Mouse (Mus musculus) midbrain, postnatal 0 days (tissue): ENCODE data around the gene Tpcn1. TPM values are rescaled to one million over a fixed set of nuclear protein-coding genes. Genes with fewer than 3 reads are reported as not detected.

ENCODE experiments used
- ATAC-seq: fragments of 200-750 bp; cut with Nextera tagmentation; 2 replicates; pipeline ENCODE4 v1.8.0; 2017; ENCODE audit warnings: moderate number of reproducible peaks, mild to moderate bottlenecking, moderate TSS enrichment, moderate library complexity; ENCODE audit not compliant: low FRiP score
- DNase-seq: peaks from one replicate; pipeline ENCODE4 v3.0.0-alpha.2; 2015; ENCODE audit warnings: low spot score
- H3K27ac ChIP-seq: fragments of 300-500 bp; sonication (generic); 2 replicates; pipeline ENCODE4 v1.5.1; 2014; ENCODE audit warnings: low read depth, mild to moderate bottlenecking, low read length, mixed read lengths
- H3K27me3 ChIP-seq: fragments of 300-500 bp; sonication (generic); 2 replicates; pipeline ENCODE4 v1.6.1; 2014; ENCODE audit warnings: low read length, control low read depth, mixed read lengths; ENCODE audit not compliant: insufficient read depth
- H3K36me3 ChIP-seq: fragments of 300-500 bp; sonication (generic); 2 replicates; pipeline ENCODE4 v1.6.1; 2014; ENCODE audit warnings: low read length, control low read depth, mixed read lengths; ENCODE audit not compliant: insufficient read depth
- H3K4me1 ChIP-seq: fragments of 300-500 bp; sonication (generic); 2 replicates; pipeline ENCODE4 v1.6.1; 2014; ENCODE audit warnings: mild to moderate bottlenecking, control low read depth, antibody characterized with exemption, low read length, mixed read lengths; ENCODE audit not compliant: insufficient read depth
- H3K4me2 ChIP-seq: fragments of 300-500 bp; sonication (generic); 2 replicates; pipeline ENCODE4 v1.6.1; 2014; ENCODE audit warnings: low read depth, mild to moderate bottlenecking, low read length, mixed read lengths; ENCODE audit not compliant: poor library complexity, severe bottlenecking
- H3K4me3 ChIP-seq: fragments of 300-500 bp; sonication (generic); 2 replicates; pipeline ENCODE4 v1.5.1; 2014; ENCODE audit warnings: low read depth, mild to moderate bottlenecking, low read length, moderate library complexity
- H3K9ac ChIP-seq: fragments of 300-500 bp; sonication (generic); replicated peaks from 2 replicates; pipeline ENCODE4 v1.6.1; 2014; ENCODE audit warnings: mild to moderate bottlenecking, low read length, moderate library complexity, mixed read lengths; ENCODE audit not compliant: poor library complexity, severe bottlenecking
- H3K9me3 ChIP-seq: fragments of 300-500 bp; sonication (generic); 2 replicates; pipeline ENCODE4 v1.6.1; 2016; ENCODE audit warnings: low read length, control low read depth
- CTCF ChIP-seq: IDR thresholded peaks from 2 replicates; pipeline ENCODE4 v1.5.1; 2016; ENCODE audit warnings: antibody characterized with exemption, mild to moderate bottlenecking
- WGBS: fragments of 180-500 bp; shearing (Covaris S2); extraction: QIAGEN DNeasy Blood & Tissue Kit; methylation state at CpG from one replicate; pipeline ENCODE4 v1.1.7; 2014; 5-methylcytosine and 5-hydroxymethylcytosine counted together
- polyA plus RNA-seq: library from polyadenylated mRNA; unstranded; fragments of >200 nt; fragmentation: Nextera tagmentation; extraction: Ambion mirVana; gene quantifications from 2 replicates; pipeline ENCODE4 v1.2.1, GENCODE M21; 2015
- total RNA-seq: library from RNA; depleted of rRNA; stranded (reverse); fragments of >200 nt; gene quantifications from 2 replicates; pipeline ENCODE4 v1.2.3, GENCODE M21; 2014

The Tpcn1 gene
- total and polyA plus RNA-seq, 2 experiments from 2014 or later, result 9.4 to 25.3 TPM

DNA sequence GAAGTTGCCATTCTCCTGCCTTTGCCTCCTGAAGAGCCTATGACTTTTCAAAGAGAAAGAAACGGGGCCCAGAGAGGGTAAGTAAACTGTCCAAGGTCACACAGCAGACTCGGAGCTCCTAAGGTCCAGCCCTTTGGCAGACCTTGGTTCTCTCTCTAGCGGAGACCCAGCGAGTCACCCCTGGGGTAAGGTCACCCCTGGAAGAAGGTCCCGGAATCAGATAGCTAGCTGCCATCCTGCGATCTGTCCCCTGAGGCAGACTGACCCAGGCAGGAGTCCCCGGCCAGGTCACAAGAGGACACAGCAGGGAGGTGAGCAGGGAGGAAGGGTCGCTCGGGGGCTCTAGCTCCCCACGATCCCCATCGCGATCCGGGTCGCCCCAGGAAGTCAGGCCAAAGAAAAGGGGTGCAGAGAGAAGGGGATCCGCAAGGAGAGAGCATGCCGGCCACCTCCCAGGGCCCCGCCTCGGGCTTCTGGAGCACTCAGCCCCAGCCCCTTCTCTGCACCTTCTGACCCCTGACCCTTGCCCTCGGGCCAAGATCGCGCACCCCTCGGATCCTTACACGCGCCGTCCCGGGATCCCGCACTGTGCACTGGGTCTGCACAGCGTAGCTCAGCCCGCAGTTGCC lies 419 bp downstream of the Tpcn1 start:
- Histone ChIP-seq H3K4me2 (peak overlapping the region; percentile 99), H3K4me3 (peak overlapping the region; percentile 75), H3K9me3 (no peaks in the 10 kb centered on the region), H3K4me1 (no peaks in the 10 kb centered on the region), H3K27me3 (no peaks in the 10 kb centered on the region), H3K9ac (peak overlapping the region; percentile 77), H3K27ac (peak overlapping the region; percentile 55), H3K36me3 (peaks cover 9% of the 10 kb centered on the region; the same call in 1 of the 2 replicates)
- no peak for TF ChIP-seq CTCF
- 2% methylated on average over 26 of the region's 29 CpGs for WGBS
- ATAC-seq (0 out of 2 replicates have a peak, but pooled peaks have one; percentile 0), DNase-seq (no peak)

DNA sequence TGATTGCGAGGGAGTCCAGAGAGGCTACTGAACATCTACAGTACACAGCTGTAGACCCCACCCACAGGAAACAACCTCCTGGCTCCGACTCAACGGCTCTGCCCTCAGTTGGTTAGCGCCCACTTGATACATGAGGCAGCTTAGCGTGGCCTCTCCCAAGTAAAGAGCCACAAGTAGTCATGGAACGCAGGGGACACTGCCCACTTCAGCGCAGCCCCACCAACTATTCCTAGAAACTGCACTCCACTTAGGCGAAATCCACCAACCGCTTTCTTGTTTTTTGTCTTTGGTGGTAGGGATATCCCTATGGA lies 902 bp downstream of the Tpcn1 start:
- Histone ChIP-seq H3K36me3 (peaks cover 9% of the 10 kb centered on the region; the same call in 1 of the 2 replicates), H3K27me3 (no peaks in the 10 kb centered on the region), H3K9me3 (no peaks in the 10 kb centered on the region), H3K4me1 (no peaks in the 10 kb centered on the region), H3K4me3 (peak overlapping the region; percentile 75), H3K27ac (peak overlapping the region; percentile 55; the same call in 1 of the 2 replicates), H3K4me2 (peak overlapping the region; percentile 99), H3K9ac (peak overlapping the region; percentile 77; the same call in 1 of the 2 replicates)
- TF ChIP-seq CTCF, result no peak
- DNase-seq (no peak), ATAC-seq (no peak)
- 36% methylated on average over 9 of the region's 9 CpGs for WGBS

DNA sequence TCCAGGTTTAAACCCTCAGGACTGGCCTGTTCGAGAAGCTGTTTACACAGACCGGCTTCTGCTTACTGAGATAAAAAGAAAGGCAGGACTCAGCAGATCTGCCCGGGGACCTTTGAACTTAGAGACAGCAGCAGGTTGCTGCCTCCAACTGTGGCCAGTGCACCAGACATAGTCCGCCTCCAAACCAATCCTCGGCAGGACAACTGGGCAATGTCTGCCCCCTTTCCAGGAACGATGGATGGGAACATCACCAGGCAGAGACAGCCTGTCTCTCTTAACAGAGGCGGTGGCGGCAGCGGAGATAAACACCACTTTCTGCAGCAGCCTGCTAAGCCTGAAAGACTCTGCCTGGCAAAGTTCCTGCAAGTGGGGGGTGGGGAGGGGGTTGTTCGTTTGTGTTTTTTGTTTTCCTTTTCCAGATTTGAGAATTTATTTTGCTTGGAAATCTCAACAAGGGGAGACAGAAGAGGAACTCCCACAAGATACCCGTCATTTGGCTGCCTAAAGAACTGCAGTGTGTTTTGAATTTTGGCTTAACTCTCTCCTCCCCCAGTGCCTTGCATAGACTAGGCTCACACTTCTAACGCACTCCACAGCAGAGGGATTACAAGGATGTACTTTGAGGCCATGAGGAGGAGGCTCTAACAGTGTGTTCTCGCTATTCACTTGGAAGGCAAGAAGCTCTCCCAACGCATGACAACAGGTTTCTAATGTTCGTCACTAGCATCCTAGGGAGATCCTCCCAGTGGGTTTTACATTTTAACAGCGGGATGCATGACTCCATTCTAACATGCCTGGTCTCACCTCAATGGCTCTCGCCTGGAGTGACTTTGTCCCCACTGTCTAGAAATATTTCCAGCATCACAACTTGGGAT lies 1.5 kb downstream of the Tpcn1 start:
- Histone ChIP-seq H3K9ac (peak overlapping the region; percentile 29; the same call in 1 of the 2 replicates), H3K27me3 (no peaks in the 10 kb centered on the region), H3K4me2 (peak overlapping the region; percentile 99), H3K4me1 (no peaks in the 10 kb centered on the region), H3K4me3 (peak overlapping the region; percentile 75), H3K36me3 (peaks cover 12% of the 10 kb centered on the region), H3K9me3 (no peaks in the 10 kb centered on the region), H3K27ac (peak overlapping the region; percentile 18; the same call in 1 of the 2 replicates)
- DNase-seq, result no peak
- no peak for ATAC-seq
- WGBS, result 12% methylated on average over 17 of the region's 17 CpGs
- TF ChIP-seq CTCF, result no peak

DNA sequence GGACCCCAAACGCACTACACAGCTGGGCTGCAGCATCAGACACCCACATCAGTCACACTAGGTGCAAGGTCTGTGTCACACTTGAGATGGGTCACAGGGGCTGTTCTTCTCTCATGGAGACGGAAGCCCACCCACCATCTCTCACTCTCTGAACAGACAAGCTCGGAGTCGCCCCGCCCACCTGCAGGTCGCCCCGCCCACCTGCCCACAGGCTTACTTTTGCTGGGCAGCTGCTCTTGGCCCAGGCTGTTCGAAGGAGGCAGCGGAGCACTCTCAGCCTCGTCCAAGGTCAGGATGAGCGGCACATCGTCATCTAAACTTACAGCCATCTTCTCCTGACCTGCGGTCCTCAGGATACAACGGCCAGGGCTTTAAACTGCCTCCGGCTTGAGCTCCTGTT lies 3.5 kb downstream of the Tpcn1 start:
- H3K4me2 ChIP-seq, result no peak overlapping the region
- H3K36me3 ChIP-seq, result peaks cover 13% of the 10 kb centered on the region
- no peak for DNase-seq
- no peak overlapping the region for H3K9ac ChIP-seq
- H3K4me3 ChIP-seq, result no peak overlapping the region
- H3K4me1 ChIP-seq, result peaks cover under 1% of the 10 kb centered on the region; the same call in 1 of the 2 replicates
- no peak overlapping the region for H3K27ac ChIP-seq
- no peaks in the 10 kb centered on the region for H3K9me3 ChIP-seq
- H3K27me3 ChIP-seq, result no peaks in the 10 kb centered on the region
- WGBS, result 44% methylated on average over 15 of the region's 15 CpGs
- ATAC-seq, result no peak
- TF ChIP-seq CTCF, result no peak

DNA sequence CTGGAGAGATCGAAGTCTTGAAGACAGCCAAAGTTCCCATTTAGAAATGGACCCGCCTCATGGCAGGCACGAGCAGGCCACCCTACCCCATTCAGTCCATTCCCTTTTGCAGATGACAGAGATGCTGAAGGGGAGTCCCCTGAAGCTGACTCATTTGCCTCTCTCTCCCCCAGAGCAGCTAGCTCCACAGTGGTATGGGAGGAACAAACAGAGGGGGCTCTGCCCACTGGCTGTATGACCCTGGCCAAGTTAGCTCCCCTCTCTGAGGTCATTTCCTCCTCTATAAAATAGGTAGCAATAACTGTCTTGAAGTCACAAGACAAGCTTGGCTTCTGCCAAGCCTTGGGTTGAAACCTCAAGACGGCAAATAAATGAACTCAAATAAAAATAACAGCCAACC lies 5.0 kb downstream of the Tpcn1 start:
- WGBS, result 95% methylated on average over 4 of the region's 4 CpGs
- Histone ChIP-seq H3K27me3 (no peaks in the 10 kb centered on the region), H3K4me2 (no peak overlapping the region), H3K27ac (no peak overlapping the region), H3K36me3 (peaks cover 13% of the 10 kb centered on the region), H3K4me1 (peaks cover 5% of the 10 kb centered on the region; the same call in 1 of the 2 replicates), H3K9ac (no peak overlapping the region), H3K9me3 (no peaks in the 10 kb centered on the region), H3K4me3 (no peak overlapping the region)
- ATAC-seq, result no peak
- no peak for TF ChIP-seq CTCF
- no peak for DNase-seq

DNA sequence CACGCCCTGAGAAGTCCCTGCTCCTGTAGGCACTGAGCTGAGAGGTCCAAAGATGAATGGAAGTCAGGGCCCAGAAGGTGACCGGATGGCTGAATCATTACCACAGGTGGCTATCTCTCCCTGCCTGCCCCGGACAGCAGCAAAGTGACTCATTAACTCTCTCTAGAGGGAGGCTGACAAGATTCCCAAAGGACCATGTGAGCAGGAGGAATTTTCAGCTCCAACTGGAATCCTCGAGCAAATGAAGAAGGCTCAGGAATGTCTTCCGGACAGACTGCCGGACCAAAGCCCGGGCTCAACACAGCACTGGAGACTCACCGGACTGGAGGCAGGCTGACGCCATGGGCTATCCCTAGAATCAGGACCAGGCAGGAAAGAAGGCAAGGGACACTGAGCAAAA lies 6.5 kb downstream of the Tpcn1 start:
- no peak for ATAC-seq
- H3K27ac ChIP-seq, result no peak overlapping the region
- H3K4me2 ChIP-seq, result no peak overlapping the region
- H3K36me3 ChIP-seq, result peaks cover 13% of the 10 kb centered on the region
- H3K27me3 ChIP-seq, result no peaks in the 10 kb centered on the region
- no peak for DNase-seq
- 86% methylated on average over 9 of the region's 9 CpGs for WGBS
- H3K9ac ChIP-seq, result no peak overlapping the region
- peaks cover 5% of the 10 kb centered on the region; the same call in 1 of the 2 replicates for H3K4me1 ChIP-seq
- H3K4me3 ChIP-seq, result no peak overlapping the region
- H3K9me3 ChIP-seq, result no peaks in the 10 kb centered on the region
- no peak for TF ChIP-seq CTCF
